Mouse (Mus musculus) stomach, embryonic 16.5 days (tissue): ENCODE results near the gene Bmpr1a. TPM values are rescaled to one million over a fixed set of nuclear protein-coding genes. Genes with fewer than 3 reads are reported as not detected.

Experiments used
- ATAC-seq: fragments of 200-750 bp; cut with Nextera tagmentation; 2 replicates; pipeline ENCODE4 v1.8.0; 2017; ENCODE audit warnings: moderate number of reproducible peaks, moderate TSS enrichment; ENCODE audit not compliant: insufficient read depth, low FRiP score
- H3K27ac ChIP-seq: fragments of 300-500 bp; sonication (generic); 2 replicates; pipeline ENCODE4 v1.5.1; 2014; ENCODE audit warnings: low read length
- H3K27me3 ChIP-seq: fragments of 300-500 bp; sonication (generic); 2 replicates; pipeline ENCODE4 v1.6.1; 2014; ENCODE audit warnings: low read length, control low read depth, mixed read lengths; ENCODE audit not compliant: control insufficient read depth, insufficient read depth
- H3K36me3 ChIP-seq: fragments of 300-500 bp; sonication (generic); 2 replicates; pipeline ENCODE4 v1.6.1; 2014; ENCODE audit warnings: low read length; ENCODE audit not compliant: control insufficient read depth, insufficient read depth
- H3K4me1 ChIP-seq: fragments of 300-500 bp; sonication (generic); 2 replicates; pipeline ENCODE4 v1.6.1; 2014; ENCODE audit warnings: low read length, control low read depth, mixed read lengths; ENCODE audit not compliant: control insufficient read depth, insufficient read depth
- H3K4me2 ChIP-seq: fragments of 300-500 bp; sonication (generic); 2 replicates; pipeline ENCODE4 v1.6.1; 2014; ENCODE audit warnings: low read depth, low read length, mixed read lengths
- H3K4me3 ChIP-seq: fragments of 300-500 bp; sonication (generic); replicated peaks from 2 replicates; pipeline ENCODE4 v1.5.1; 2014; ENCODE audit warnings: mild to moderate bottlenecking, low read length
- H3K9ac ChIP-seq: fragments of 300-500 bp; sonication (generic); 2 replicates; pipeline ENCODE4 v1.6.1; 2014; ENCODE audit warnings: low read length
- H3K9me3 ChIP-seq: fragments of 300-500 bp; sonication (generic); replicated peaks from 2 replicates; pipeline ENCODE4 v1.6.1; 2016; ENCODE audit warnings: low read length, control low read depth; ENCODE audit not compliant: control insufficient read depth
- WGBS: fragments of 180-500 bp; shearing (Covaris S2); extraction: QIAGEN DNeasy Blood & Tissue Kit; methylation state at CpG from one replicate; pipeline ENCODE4 v1.1.7; 2014; 5-methylcytosine and 5-hydroxymethylcytosine counted together
- polyA plus RNA-seq: library from polyadenylated mRNA; unstranded; fragments of >200 nt; fragmentation: Nextera tagmentation; extraction: Ambion mirVana; gene quantifications from 2 replicates; pipeline ENCODE4 v1.2.1, GENCODE M21; 2015

The Bmpr1a gene
- polyA plus RNA-seq, 1 experiment from 2014 or later, result 22.9 TPM

DNA sequence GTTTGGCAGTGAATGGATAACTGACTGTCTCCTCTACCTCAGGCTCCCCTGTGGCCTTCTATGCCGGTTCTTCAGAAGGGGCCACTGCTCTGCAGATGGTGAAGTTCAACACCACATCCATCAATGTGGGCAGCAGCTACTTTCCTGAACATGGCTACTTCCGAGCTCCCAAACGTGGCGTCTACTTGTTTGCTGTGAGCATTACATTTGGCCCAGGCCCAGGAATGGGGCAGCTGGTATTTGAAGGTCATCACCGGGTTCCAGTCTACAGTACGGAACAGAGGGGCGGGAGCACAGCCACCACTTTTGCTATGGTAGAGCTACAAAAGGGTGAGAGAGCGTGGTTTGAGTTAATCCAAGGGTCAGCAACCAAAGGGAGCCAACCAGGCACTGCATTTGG is 100.3 kb downstream of the Bmpr1a start:
- 66% methylated on average over 8 of the region's 8 CpGs for WGBS
- no peak for ATAC-seq
- no peak overlapping the region for H3K27ac ChIP-seq
- no peak overlapping the region for H3K9ac ChIP-seq
- no peaks in the 10 kb centered on the region for H3K9me3 ChIP-seq
- no peak overlapping the region for H3K4me3 ChIP-seq
- no peaks in the 10 kb centered on the region for H3K27me3 ChIP-seq
- H3K4me2 ChIP-seq, result no peak overlapping the region
- no peaks in the 10 kb centered on the region for H3K4me1 ChIP-seq
- H3K36me3 ChIP-seq, result peaks cover 8% of the 10 kb centered on the region; the same call in 1 of the 2 replicates

DNA sequence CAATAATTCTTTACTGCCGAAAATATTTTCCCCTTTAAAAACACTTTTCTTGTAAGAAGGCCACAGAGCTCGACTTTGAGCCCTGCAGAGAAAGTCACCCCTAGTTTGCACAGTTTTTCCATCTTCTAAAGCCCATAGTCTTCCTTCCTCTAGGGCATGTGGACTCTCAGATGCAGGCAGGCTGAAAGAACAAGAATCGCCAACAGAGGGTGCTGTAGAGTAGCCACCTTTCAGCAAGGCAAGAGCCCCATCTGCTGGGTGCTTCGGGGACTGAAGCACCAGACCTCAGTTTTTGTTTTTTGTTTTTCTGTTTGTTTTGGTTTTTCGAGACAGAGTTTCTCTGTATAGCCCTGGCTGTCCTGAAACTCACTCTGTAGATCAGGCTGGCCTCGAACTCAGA is 102.0 kb downstream of the Bmpr1a start:
- H3K9me3 ChIP-seq, result no peaks in the 10 kb centered on the region
- H3K27me3 ChIP-seq, result no peaks in the 10 kb centered on the region
- WGBS, result 55% methylated on average over 6 of the region's 6 CpGs
- H3K4me1 ChIP-seq, result no peaks in the 10 kb centered on the region
- H3K4me3 ChIP-seq, result no peak overlapping the region
- H3K4me2 ChIP-seq, result no peak overlapping the region
- H3K36me3 ChIP-seq, result peaks cover 8% of the 10 kb centered on the region; the same call in 1 of the 2 replicates
- H3K27ac ChIP-seq, result no peak overlapping the region
- H3K9ac ChIP-seq, result no peak overlapping the region
- ATAC-seq, result no peak

DNA sequence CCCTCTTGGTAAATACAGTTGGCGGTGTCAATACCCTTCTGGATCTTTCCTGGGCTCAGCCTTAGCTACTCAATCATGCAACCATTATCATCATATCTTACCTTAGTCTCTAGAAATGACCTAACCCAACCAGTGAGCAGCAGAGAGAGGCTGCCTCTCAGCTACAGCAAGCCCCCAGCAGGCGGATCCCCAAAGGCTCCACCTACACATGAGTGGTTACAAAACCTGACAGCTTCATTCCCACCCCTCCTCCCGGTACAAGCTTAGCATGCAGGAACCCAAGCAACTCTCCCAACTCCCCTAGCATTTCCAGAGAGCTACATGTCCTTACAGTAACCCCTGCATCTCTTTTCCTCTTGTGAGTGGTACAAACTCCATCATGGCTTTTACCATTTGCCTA is 103.1 kb downstream of the Bmpr1a start:
- Histone ChIP-seq H3K4me1 (no peaks in the 10 kb centered on the region), H3K27ac (no peak overlapping the region), H3K27me3 (no peaks in the 10 kb centered on the region), H3K9me3 (no peaks in the 10 kb centered on the region), H3K4me3 (no peak overlapping the region), H3K4me2 (no peak overlapping the region), H3K9ac (no peak overlapping the region), H3K36me3 (peaks cover 7% of the 10 kb centered on the region; the same call in 1 of the 2 replicates)
- ATAC-seq, result no peak
- 90% methylated on average over 3 of the region's 3 CpGs for WGBS

DNA sequence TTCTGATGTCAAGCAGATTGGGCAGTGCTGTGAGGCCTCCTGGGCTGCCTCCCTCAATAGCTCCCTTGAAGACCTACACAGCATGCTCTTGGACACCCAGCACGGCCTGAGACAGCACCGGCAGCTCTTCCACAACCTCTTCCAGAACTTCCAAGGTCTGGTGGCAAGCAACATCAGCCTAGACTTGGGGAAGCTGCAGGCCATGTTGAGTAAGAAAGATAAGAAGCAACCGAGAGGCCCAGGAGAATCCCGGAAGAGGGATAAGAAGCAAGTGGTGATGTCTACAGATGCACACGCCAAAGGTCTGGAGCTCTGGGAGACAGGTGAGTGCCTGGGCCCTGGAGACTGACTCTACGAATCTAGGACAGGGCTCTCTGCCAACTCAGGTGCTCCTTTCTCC is 103.8 kb downstream of the Bmpr1a start:
- 92% methylated on average over 6 of the region's 6 CpGs for WGBS

DNA sequence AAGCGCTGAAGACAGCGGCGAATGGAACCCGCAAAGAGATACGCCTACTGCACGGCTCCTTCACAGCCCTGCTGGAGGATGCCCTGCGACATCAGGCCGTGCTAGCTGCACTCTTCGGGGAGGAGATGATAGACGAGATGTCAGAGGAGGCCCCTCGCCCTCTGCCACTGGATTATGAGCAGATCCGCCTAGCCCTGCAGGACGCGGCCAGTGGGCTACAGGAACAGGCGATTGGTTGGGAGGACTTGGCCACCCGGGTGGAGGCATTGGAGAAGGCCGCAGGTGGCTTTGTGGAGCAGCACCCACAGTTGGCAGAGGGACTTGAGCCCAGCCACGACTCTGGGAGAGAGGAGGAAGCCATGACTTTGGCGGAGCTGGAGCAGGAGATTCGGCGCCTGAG is 104.2 kb downstream of the Bmpr1a start:
- 86% methylated on average over 21 of the region's 21 CpGs for WGBS
- Histone ChIP-seq H3K27me3 (no peaks in the 10 kb centered on the region), H3K9ac (no peak overlapping the region), H3K27ac (no peak overlapping the region), H3K4me2 (no peak overlapping the region), H3K4me1 (no peaks in the 10 kb centered on the region), H3K4me3 (no peak overlapping the region), H3K36me3 (peaks cover 5% of the 10 kb centered on the region; the same call in 1 of the 2 replicates), H3K9me3 (no peaks in the 10 kb centered on the region)
- no peak for ATAC-seq

More for the DNA sequence above, 103.8 kb downstream of the Bmpr1a start:
- H3K9me3 ChIP-seq, result no peaks in the 10 kb centered on the region
- H3K36me3 ChIP-seq, result peaks cover 5% of the 10 kb centered on the region; the same call in 1 of the 2 replicates
- H3K4me2 ChIP-seq, result no peak overlapping the region
- ATAC-seq, result no peak
- H3K27ac ChIP-seq, result no peak overlapping the region
- no peaks in the 10 kb centered on the region for H3K27me3 ChIP-seq
- no peaks in the 10 kb centered on the region for H3K4me1 ChIP-seq
- no peak overlapping the region for H3K9ac ChIP-seq
- H3K4me3 ChIP-seq, result no peak overlapping the region

DNA sequence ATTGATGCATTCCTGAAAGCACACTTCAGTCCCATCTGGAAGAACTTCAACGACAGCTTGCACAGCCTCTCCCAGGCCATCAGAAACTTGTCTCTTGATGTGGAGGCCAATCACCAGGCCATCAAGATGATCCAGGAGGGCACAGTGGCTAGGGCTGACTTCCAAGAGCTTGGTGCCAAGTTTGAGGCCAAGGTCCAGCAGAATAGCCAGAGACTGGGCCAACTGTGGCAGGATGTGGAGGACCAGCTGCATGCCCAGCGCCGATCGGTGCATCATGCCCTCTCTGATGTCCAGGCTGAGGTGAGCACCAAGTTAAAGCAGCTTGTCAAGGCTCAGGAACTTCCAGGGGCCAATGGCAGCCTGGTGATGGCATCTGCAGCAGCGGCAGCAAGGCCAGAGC is 105.3 kb downstream of the Bmpr1a start:
- H3K27ac ChIP-seq, result no peak overlapping the region
- no peaks in the 10 kb centered on the region for H3K9me3 ChIP-seq
- no peak for ATAC-seq
- H3K4me3 ChIP-seq, result no peak overlapping the region
- peaks cover 2% of the 10 kb centered on the region; the same call in 1 of the 2 replicates for H3K36me3 ChIP-seq
- no peaks in the 10 kb centered on the region for H3K27me3 ChIP-seq
- 92% methylated on average over 5 of the region's 5 CpGs for WGBS
- H3K4me1 ChIP-seq, result no peaks in the 10 kb centered on the region
- H3K9ac ChIP-seq, result no peak overlapping the region
- H3K4me2 ChIP-seq, result no peak overlapping the region

DNA sequence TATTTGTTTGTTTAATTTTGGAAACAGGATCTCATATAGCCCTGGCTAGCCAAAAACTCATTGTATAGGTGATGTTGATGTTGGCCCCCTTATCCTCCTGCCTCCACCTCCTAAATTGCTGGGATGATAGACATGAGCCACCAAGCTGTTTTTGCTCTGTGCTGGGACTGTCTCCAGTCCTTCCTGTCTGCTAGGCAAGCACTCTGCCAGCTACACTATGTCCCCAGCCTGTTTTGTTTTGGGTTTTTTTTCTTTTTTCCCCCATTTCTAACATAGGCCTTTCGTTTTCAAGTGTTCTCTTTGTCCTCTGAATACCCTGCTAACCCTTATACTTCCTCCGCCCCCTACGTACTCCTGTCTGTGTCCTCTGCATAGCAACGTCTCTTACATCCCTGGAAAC is 109.8 kb downstream of the Bmpr1a start:
- H3K4me3 ChIP-seq, result no peak overlapping the region
- ATAC-seq, result no peak
- H3K36me3 ChIP-seq, result no peaks in the 10 kb centered on the region
- H3K9ac ChIP-seq, result no peak overlapping the region
- H3K27me3 ChIP-seq, result no peaks in the 10 kb centered on the region
- 70% methylated on average over 4 of the region's 4 CpGs for WGBS
- H3K9me3 ChIP-seq, result no peaks in the 10 kb centered on the region
- no peak overlapping the region for H3K4me2 ChIP-seq
- no peaks in the 10 kb centered on the region for H3K4me1 ChIP-seq
- H3K27ac ChIP-seq, result no peak overlapping the region

DNA sequence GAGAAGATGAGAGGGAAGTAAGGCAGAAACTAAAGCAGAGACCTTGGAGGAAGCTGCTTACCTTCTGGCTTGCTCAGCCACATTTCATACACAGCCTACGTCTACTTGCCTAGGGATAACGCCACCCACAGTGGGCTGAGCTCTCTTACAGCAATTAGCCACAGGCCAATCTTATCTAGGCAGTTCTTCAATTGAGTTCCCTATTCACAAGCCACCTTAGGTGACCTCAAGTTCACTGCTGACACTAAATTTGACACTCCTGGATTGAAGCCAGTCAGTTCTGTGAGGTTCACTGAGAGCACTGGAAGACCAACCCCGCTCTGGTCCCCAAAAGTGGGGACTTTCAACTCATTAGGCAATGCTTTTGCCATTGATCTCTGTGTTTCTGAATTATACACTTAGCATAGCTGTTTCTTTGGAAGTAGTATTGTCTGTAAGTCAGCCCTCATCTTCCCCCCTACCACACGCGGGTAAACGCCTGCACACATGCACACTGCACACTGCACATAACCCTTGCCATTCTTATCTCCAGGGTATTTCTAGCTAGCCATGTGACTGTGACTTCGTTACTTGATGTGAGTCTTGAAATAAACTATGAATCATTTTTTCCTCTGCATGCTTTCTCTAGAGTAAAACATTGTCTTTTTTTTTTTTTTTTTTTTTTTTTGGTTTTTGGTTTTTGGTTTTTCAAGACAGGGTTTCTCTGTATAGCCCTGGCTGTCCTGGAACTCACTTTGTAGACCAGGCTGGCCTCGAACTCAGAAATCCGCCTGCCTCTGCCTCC is 120.0 kb downstream of the Bmpr1a start:
- Histone ChIP-seq H3K9ac (no peak overlapping the region), H3K36me3 (no peaks in the 10 kb centered on the region), H3K4me3 (no peak overlapping the region), H3K9me3 (no peaks in the 10 kb centered on the region), H3K4me1 (peaks cover 9% of the 10 kb centered on the region), H3K27ac (no peak overlapping the region), H3K27me3 (no peaks in the 10 kb centered on the region), H3K4me2 (no peak overlapping the region)
- ATAC-seq, result no peak
- WGBS, result 92% methylated on average over 9 of the region's 9 CpGs

DNA sequence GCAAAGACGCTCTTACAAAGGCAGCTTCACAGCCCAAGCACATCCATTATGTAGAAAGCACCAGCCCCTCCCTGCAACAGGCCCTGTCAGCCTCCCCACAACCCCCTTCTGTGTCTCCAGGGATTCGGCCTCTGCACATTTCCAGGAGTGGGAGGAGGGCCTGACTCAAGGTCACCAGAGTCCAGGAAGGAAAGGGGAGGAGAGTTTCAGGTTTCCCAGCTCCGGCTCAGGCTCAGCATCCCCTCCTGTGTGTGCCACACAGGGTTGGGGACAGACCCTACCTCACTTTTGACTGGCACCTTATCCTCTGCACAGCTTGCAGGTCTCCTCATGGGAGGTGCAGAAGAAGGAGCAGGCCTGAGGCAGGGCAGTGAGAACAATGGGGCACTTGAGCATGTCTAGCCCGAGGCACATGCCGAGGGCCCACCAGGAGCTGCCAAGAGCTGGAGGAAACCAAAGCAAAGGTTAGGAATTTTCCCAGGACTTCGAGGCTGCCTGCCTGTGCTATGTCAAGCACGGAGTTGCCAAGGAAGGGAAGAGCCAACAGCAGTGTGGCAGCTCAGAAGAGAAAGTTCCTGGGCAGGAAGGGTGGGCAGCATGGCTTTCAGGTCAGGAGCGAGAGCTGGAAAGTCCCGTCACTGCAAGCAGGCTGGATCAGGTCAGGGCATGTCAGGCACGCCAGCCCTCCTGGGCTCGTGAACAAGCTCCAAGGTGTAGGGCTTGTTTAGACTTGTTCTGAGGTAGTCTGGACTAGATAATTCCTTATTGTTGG is 124.4 kb downstream of the Bmpr1a start:
- peak overlapping the region; percentile 17; the same call in 1 of the 2 replicates for H3K9ac ChIP-seq
- H3K4me2 ChIP-seq, result no peak overlapping the region
- H3K27ac ChIP-seq, result peak overlapping the region; percentile 79
- ATAC-seq, result peak; percentile 51
- H3K27me3 ChIP-seq, result no peaks in the 10 kb centered on the region
- H3K9me3 ChIP-seq, result no peaks in the 10 kb centered on the region
- H3K36me3 ChIP-seq, result no peaks in the 10 kb centered on the region
- peaks cover 21% of the 10 kb centered on the region for H3K4me1 ChIP-seq
- 36% methylated on average over 11 of the region's 11 CpGs for WGBS
- H3K4me3 ChIP-seq, result no peak overlapping the region
